Mouse (Mus musculus) naive thymus-derived CD4-positive, alpha-beta T cell, adult 5 months (primary cell): ENCODE data around the gene Tescl. TPM values are rescaled to one million over a fixed set of nuclear protein-coding genes. Genes with fewer than 3 reads are reported as not detected.

ENCODE experiments used
- polyA plus RNA-seq: library from polyadenylated mRNA; unstranded; fragments of 100-300 nt; shearing (Covaris generic); gene quantifications from one replicate; pipeline ENCODE4 v1.2.1, GENCODE M21; 2017

Gene Tescl
- not detected for polyA plus RNA-seq

GRCm38 (mm10) chr7:24333304-24333986 lies at the start of gene Tescl:
TSS of gene Tescl (minus strand) at chr7:24333936.

DNA sequence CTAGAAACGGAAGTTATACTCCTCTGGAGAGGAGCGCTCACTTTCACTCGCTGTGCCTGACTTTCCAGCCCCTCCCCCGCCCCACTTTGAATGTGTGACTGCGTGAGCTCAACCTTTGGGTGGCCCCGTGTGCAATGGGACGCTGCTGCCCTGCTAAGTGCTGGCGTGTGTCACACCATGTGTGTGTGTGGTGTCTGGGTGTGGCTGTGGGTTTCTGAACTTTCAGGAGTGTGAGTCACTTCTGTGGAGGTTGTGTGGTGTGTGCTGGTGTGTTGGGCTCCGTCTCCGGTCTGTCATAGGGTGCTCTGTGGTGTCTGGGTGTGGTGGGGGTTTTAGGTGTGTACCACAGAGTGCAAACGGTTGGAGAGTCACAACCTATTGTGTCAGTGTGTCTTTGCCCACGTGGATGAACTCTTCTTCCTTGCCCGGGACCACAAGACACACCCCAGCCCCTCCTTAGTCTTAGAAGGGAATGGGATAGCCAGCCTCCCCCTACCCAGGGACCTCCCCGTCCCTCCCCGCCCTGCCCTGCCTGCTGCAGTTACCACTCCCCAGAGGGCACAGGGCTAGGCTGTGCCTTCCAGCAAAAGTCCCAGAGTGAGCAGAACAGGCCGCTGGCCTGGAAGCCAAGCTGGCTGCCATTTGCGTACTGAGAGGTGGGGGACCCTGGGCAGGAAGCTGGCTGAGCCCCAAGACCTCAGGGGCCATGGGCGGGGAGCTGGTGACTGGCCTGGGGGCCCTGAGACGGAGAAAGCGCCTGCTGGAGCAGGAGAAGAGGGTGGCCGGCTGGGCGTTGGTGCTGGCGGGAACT lies 36.2 kb upstream of the Tescl start, which contains the start of gene Kcnn4:
TSS of gene Kcnn4 (plus strand) at position 533 of the 811 bp plus-strand sequence.

DNA sequence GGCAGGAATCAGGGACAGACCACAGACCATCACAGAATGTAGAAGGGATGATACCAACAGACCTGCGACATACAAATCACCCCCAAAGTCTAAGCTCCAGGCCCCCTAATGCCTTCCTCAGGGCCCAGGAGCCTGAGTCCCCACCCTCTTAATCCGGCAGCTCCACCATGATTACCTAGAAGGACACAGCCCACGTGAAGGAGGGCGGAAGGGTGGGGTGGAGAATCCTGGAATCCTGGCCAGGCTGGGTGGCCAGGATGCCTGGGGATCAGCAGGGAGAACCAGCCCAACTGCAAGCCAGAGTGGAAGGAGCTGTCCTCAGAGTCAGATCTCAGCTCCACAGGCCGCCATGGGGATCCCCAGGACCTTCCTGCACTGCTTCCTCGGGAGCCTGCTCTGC lies 15.2 kb upstream of the Tescl start, which contains the start of gene Lypd5:
TSS of gene Lypd5 (plus strand) at position 301 of the 400 bp plus-strand sequence.

DNA sequence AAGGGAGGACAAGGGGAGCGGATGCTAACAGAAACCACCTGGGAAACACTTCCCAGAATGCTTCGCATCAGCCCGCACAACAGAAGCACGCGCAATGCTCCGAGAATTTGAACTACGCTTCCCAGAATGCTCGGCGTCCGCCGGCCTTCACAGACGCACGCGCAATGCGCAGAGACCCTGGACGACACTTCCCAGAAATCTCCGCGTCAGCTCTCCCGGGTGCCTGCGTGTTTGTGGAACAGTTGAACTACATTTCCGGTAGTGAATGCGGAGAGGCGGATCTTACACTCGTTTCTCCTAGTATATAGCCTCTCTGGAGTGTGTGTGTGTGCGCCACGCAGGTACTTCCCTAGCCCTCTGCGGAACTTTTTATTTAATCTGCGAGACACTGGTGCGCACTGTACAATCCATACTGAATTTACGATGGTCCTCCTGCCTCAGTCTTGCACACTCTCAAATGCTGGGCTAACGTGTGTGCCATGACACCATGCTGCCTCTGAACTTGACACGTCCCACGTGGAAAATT lies 17.1 kb downstream of the Tescl start, which contains the start of gene Zfp94:
TSS of gene Zfp94 (minus strand) at position 100 of the 526 bp plus-strand sequence.

DNA sequence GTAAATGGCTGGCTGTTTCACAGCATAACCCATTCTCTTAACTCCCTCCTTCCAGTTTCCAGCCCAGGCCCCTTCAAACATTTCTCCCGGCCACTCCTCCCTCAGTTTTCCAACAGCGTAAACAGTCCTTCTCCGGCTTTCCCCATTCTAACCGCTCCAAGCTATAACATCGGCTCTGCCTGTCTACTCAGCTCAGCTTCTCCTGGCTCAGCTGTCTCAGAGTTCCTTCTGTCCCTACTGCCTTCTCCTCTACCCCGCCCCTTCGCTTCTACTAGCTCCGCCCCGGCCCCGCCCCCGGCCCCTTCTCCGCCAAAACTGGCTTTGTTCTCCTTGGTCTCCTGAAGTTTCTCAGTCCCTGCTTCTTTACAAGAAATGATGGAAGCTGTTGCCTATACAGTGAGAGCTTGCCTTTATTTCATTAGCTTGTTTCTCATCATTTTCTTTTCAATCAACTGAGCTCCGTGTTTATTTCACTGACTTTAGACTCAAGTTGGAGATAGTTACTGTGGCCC lies 32.9 kb downstream of the Tescl start, which contains the start of gene Zfp61:
TSS of gene Zfp61 (minus strand) at position 462 of the 512 bp plus-strand sequence.

Other genes with a start within 250 kb of the Tescl start
- gene Zfp112, start 221.6 kb downstream of the Tescl start, polyA plus RNA-seq, result 1.3 TPM
- 7.0 TPM for gene Zfp235, start 199.8 kb downstream of the Tescl start, polyA plus RNA-seq
- 0.21 TPM for gene Zfp114, start 158.9 kb downstream of the Tescl start, polyA plus RNA-seq
- not detected for gene Zfp111, start 122.5 kb downstream of the Tescl start, polyA plus RNA-seq
- 2.0 TPM for gene Zfp109, start 96.4 kb downstream of the Tescl start, polyA plus RNA-seq
- 0.21 TPM for gene Zfp108, start 79.1 kb downstream of the Tescl start, polyA plus RNA-seq
- 1.3 TPM for gene Zfp93, start 63.5 kb downstream of the Tescl start, polyA plus RNA-seq
- 10.0 TPM for gene Zfp61, start 32.7 kb downstream of the Tescl start, polyA plus RNA-seq
- 2.5 TPM for gene Zfp94, start 17.3 kb downstream of the Tescl start, polyA plus RNA-seq
- gene Lypd5, start 15.3 kb upstream of the Tescl start, polyA plus RNA-seq, result not detected
- gene Kcnn4, start 36.3 kb upstream of the Tescl start, polyA plus RNA-seq, result 190 TPM
- 86.3 TPM for gene Smg9, start 65.7 kb upstream of the Tescl start, polyA plus RNA-seq
- gene Irgc1, start 118.4 kb upstream of the Tescl start, polyA plus RNA-seq, result 1.4 TPM
- 133 TPM for gene Plaur, start 128.5 kb upstream of the Tescl start, polyA plus RNA-seq
- gene Cadm4, start 148.1 kb upstream of the Tescl start, polyA plus RNA-seq, result 0.42 TPM
- 1.7 TPM for gene Zfp428, start 173.1 kb upstream of the Tescl start, polyA plus RNA-seq
- not detected for gene AC161166.1, start 178.5 kb upstream of the Tescl start, polyA plus RNA-seq
- 4.9 TPM for gene Irgq, start 196.8 kb upstream of the Tescl start, polyA plus RNA-seq
- gene Pinlyp, start 212.2 kb upstream of the Tescl start, polyA plus RNA-seq, result not detected
- gene Xrcc1, start 212.4 kb upstream of the Tescl start, polyA plus RNA-seq, result 63.5 TPM